Comparison of ENCODE assay signal across 22 mouse cellular contexts in genomic region chr14:10797595-10797994, GRCm38 (mm10).
DNase-seq lines count a peak whose midpoint lies in the region; ATAC-seq and TF ChIP-seq lines count a peak whose summit lies in the region.
"Had no signal": no experiment of that assay in that cellular context is flagged by ENCODE, and none has a peak within 500 bp of the region (broad histone marks: within the 10 kb centered on the region; RNA-seq: fewer than 3 reads in every experiment).

No protein-coding gene starts in this region.

- no peaks in the 10 kb centered on the region for H3K36me3 ChIP-seq in liver, embryonic 11.5 days (ENCODE audit: control insufficient read depth, insufficient read depth, low read length)
- H3K36me3 ChIP-seq in liver, embryonic 12.5 days: no peaks in the 10 kb centered on the region
- no peaks in the 10 kb centered on the region for H3K36me3 ChIP-seq in stomach, embryonic 15.5 days
- no peaks in the 10 kb centered on the region for H3K36me3 ChIP-seq in stomach, postnatal 0 days (ENCODE audit: control insufficient read depth, insufficient read depth, low read length)
- H3K36me3 ChIP-seq in hindbrain, postnatal 0 days (ENCODE audit: insufficient read depth, low read length): no peaks in the 10 kb centered on the region
- H3K36me3 ChIP-seq: G1E had no signal

- H3K4me2 ChIP-seq in liver, embryonic 11.5 days: no peak overlapping the region
- H3K4me2 ChIP-seq in liver, embryonic 12.5 days: no peak overlapping the region
- H3K4me2 ChIP-seq in stomach, embryonic 15.5 days: no peak overlapping the region
- H3K4me2 ChIP-seq in stomach, postnatal 0 days (replicated peaks; ENCODE audit: low read depth): no peak overlapping the region
- H3K4me2 ChIP-seq in hindbrain, postnatal 0 days (ENCODE audit: low read depth, low read length): no peak overlapping the region

- no peaks in the 10 kb centered on the region for H3K9me3 ChIP-seq in liver, embryonic 11.5 days (ENCODE audit: control insufficient read depth, low read length)
- H3K9me3 ChIP-seq in liver, embryonic 12.5 days (replicated peaks): no peaks in the 10 kb centered on the region
- no peaks in the 10 kb centered on the region for H3K9me3 ChIP-seq in stomach, embryonic 15.5 days
- no peaks in the 10 kb centered on the region for H3K9me3 ChIP-seq in stomach, postnatal 0 days (ENCODE audit: control insufficient read depth, low read length)
- H3K9me3 ChIP-seq in hindbrain, postnatal 0 days (ENCODE audit: low read length): no peaks in the 10 kb centered on the region
- H3K9me3 ChIP-seq: G1E had no signal

- TF ChIP-seq EP300 in stomach, postnatal 0 days (optimal IDR thresholded peaks at IDR 0.05): no peak

- 75% methylated on average over 1 of the region's 1 CpGs for WGBS in liver, embryonic 11.5 days
- 60% methylated on average over 1 of the region's 1 CpGs for WGBS in liver, embryonic 12.5 days (ENCODE audit: insufficient replicate concordance)
- 84% methylated on average over 1 of the region's 1 CpGs for WGBS in stomach, embryonic 15.5 days
- WGBS in stomach, postnatal 0 days: 70% methylated on average over 1 of the region's 1 CpGs
- 85% methylated on average over 1 of the region's 1 CpGs for WGBS in hindbrain, postnatal 0 days

- no peak overlapping the region for H3K27ac ChIP-seq in liver, embryonic 11.5 days (ENCODE audit: low read depth, low read length)
- no peak overlapping the region for H3K27ac ChIP-seq in liver, embryonic 12.5 days
- no peak overlapping the region for H3K27ac ChIP-seq in stomach, embryonic 15.5 days
- H3K27ac ChIP-seq in stomach, postnatal 0 days (replicated peaks): no peak overlapping the region
- H3K27ac ChIP-seq in hindbrain, postnatal 0 days: no peak overlapping the region

- DNase-seq in liver, embryonic 11.5 days (ENCODE audit: low spot score): no peak
- DNase-seq in stomach, postnatal 0 days (ENCODE audit: low spot score): peak; percentile 27
- DNase-seq in yolk sac, embryonic 10.5 days (ENCODE audit: low spot score): peak; percentile 21
- no peak for DNase-seq in cerebellum, adult 8-10 months
- no peak for DNase-seq in hindbrain, postnatal 0 days (ENCODE audit: low spot score)
- no peak for DNase-seq in right cerebral cortex, adult 18-20 months
- DNase-seq: adrenal gland, adult 2 months; adrenal gland, adult 8-10 months; adrenal gland, postnatal 10 days; adrenal gland, postnatal 14 days; adrenal gland, postnatal 25 days; adrenal gland, postnatal 36 days; B cell, adult 2 months; cerebellum, adult 11 months; cerebellum, adult 11-12 months had no signal

- no peaks in the 10 kb centered on the region for H3K4me1 ChIP-seq in liver, embryonic 11.5 days (replicated peaks; ENCODE audit: control insufficient read depth, insufficient read depth, low read length)
- H3K4me1 ChIP-seq in liver, embryonic 12.5 days: no peaks in the 10 kb centered on the region
- no peaks in the 10 kb centered on the region for H3K4me1 ChIP-seq in stomach, embryonic 15.5 days
- H3K4me1 ChIP-seq in stomach, postnatal 0 days (replicated peaks; ENCODE audit: control insufficient read depth, insufficient read depth): no peaks in the 10 kb centered on the region
- no peaks in the 10 kb centered on the region; the same call in 1 of the 2 replicates for H3K4me1 ChIP-seq in hindbrain, postnatal 0 days (ENCODE audit: insufficient read depth, low read length)

- no peak for TF ChIP-seq CTCF in stomach, postnatal 0 days (IDR thresholded peaks at IDR 0.05; ENCODE audit: low read depth)
- no peak for TF ChIP-seq CTCF in hindbrain, postnatal 0 days (IDR thresholded peaks at IDR 0.05; ENCODE audit: low read depth)

- H3K9ac ChIP-seq in liver, embryonic 11.5 days (ENCODE audit: low read depth, low read length): no peak overlapping the region
- no peak overlapping the region for H3K9ac ChIP-seq in liver, embryonic 12.5 days
- no peak overlapping the region for H3K9ac ChIP-seq in stomach, embryonic 15.5 days
- H3K9ac ChIP-seq in stomach, postnatal 0 days (ENCODE audit: low read length): no peak overlapping the region
- H3K9ac ChIP-seq in hindbrain, postnatal 0 days (replicated peaks; ENCODE audit: low read length): no peak overlapping the region

- no peaks in the 10 kb centered on the region for H3K27me3 ChIP-seq in liver, embryonic 11.5 days (replicated peaks; ENCODE audit: control insufficient read depth, insufficient read depth, low read length)
- H3K27me3 ChIP-seq in liver, embryonic 12.5 days (replicated peaks): no peaks in the 10 kb centered on the region
- no peaks in the 10 kb centered on the region for H3K27me3 ChIP-seq in stomach, embryonic 15.5 days (replicated peaks)
- no peaks in the 10 kb centered on the region for H3K27me3 ChIP-seq in stomach, postnatal 0 days (ENCODE audit: control insufficient read depth, insufficient read depth, low read length)
- H3K27me3 ChIP-seq in hindbrain, postnatal 0 days (ENCODE audit: insufficient read depth, low read length): no peaks in the 10 kb centered on the region; the same call in 1 of the 2 replicates
- H3K27me3 ChIP-seq: CH12.LX, Patski had no signal

- H3K4me3 ChIP-seq in liver, embryonic 11.5 days (ENCODE audit: low read depth, low read length): no peak overlapping the region
- H3K4me3 ChIP-seq in liver, embryonic 12.5 days: no peak overlapping the region
- no peak overlapping the region for H3K4me3 ChIP-seq in stomach, embryonic 15.5 days (replicated peaks)
- H3K4me3 ChIP-seq in stomach, postnatal 0 days (ENCODE audit: low read depth, low read length): no peak overlapping the region
- H3K4me3 ChIP-seq in hindbrain, postnatal 0 days (ENCODE audit: low read length): no peak overlapping the region

- 0 out of 2 replicates have a peak, but pooled peaks have one; percentile 31 for ATAC-seq in liver, embryonic 11.5 days (replicated peaks; ENCODE audit: low FRiP score)
- no peak for ATAC-seq in liver, embryonic 12.5 days
- ATAC-seq in stomach, embryonic 15.5 days (ENCODE audit: insufficient read depth, low FRiP score, low read depth): peak; percentile 56; the same call in 1 of the 2 replicates
- peak; percentile 80; the same call in 1 of the 2 replicates for ATAC-seq in stomach, postnatal 0 days (ENCODE audit: low FRiP score, low TSS enrichment)
- no peak for ATAC-seq in hindbrain, postnatal 0 days
- ATAC-seq: activated CD4-positive, CD25-positive, alpha-beta regulatory T cell, adult 4 months; CD4-positive, CD25-positive, alpha-beta regulatory T cell, adult 4 months; Patski had no signal

Comparison
In these comparisons a context has a peak if more than half of its experiments do, and no peak if none do; other contexts are left out.
1. ATAC-seq: peak in liver, embryonic 11.5 days (single experiment), stomach, embryonic 15.5 days (single experiment) and stomach, postnatal 0 days (single experiment); none in liver, embryonic 12.5 days (single experiment) and hindbrain, postnatal 0 days (single experiment).
2. DNase-seq: peak in stomach, postnatal 0 days (single experiment) and yolk sac, embryonic 10.5 days (single experiment); none in liver, embryonic 11.5 days (single experiment), cerebellum, adult 8-10 months (single experiment), hindbrain, postnatal 0 days (single experiment) and right cerebral cortex, adult 18-20 months (single experiment).